Mouse (Mus musculus): ENCODE measurements around the gene Herpud1. TPM values are rescaled to one million over a fixed set of nuclear protein-coding genes. Genes with fewer than 3 reads are reported as not detected.
"Not testable (repeated sequence)": the region's sequence is repeated elsewhere in the genome, so short reads cannot be mapped to it uniquely, and the experiment has no call there.

Herpud1 gene
- total RNA-seq, 2 experiments from 2014 or later, result 68.3 to 78.2 TPM

DNA sequence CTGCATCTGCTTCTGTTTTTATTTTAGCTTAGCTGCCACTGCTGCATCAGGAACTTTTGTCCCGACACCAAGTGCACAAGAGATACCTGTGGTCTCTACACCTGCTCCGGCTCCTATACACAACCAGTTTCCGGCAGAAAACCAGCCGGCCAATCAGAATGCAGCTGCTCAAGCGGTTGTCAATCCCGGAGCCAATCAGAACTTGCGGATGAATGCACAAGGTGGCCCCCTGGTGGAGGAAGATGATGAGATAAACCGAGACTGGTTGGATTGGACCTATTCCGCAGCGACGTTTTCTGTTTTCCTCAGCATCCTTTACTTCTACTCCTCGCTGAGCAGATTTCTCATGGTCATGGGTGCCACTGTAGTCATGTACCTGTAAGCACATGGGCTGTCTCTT lies 5.9 kb downstream of the Herpud1 start:
- H3K27ac ChIP-seq, result no peak overlapping the region
- peak; percentile 32 to 36 for DNase-seq (ENCODE audit: extremely low spot score in 1 of 2, low spot score in 2 of 2)
- intact Hi-C loops (cut with DNase I), result no loop called here
- peak; percentile 48 for TF ChIP-seq CTCF (IDR thresholded peaks at IDR 0.05)
- H3K4me3 ChIP-seq, result no peak overlapping the region

DNA sequence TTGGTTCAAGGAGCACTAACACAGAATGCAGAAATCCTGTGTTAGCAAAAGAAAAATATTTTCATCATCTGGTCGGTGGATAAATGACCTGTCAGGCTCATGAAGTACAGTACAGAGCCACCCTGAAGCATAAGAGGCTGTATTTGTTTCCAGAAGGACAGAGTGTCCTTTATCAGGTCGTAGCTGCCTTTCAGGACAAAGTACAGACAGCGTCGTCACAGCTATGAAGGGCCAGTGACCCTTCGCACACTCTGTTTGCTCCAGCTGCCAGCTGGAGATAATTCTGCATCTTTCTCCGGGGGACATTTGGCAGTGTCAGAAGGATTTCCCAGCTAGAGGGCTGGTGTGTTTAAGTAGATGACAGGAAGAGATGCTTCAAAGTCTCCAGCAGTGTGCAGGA lies 6.4 kb downstream of the Herpud1 start:
- no peak overlapping the region for H3K4me3 ChIP-seq
- intact Hi-C loops (cut with DNase I), result no loop called here

GRCm38 (mm10) chr8:94395851-94396540 lies 9.8 kb downstream of the Herpud1 start:
- TF ChIP-seq CTCF (IDR thresholded peaks at IDR 0.05), result no peak
- H3K4me3 ChIP-seq, result no peak overlapping the region
- intact Hi-C loops (cut with DNase I), result loop anchor here (2.0 kb wide), 2 partner anchors 53 to 61 kb away; no protein-coding TSS in a partner anchor
- no peak for DNase-seq (ENCODE audit: extremely low spot score in 1 of 2, low spot score in 2 of 2)
- no peak overlapping the region for H3K27ac ChIP-seq

More for the DNA sequence above, 6.4 kb downstream of the Herpud1 start:
- TF ChIP-seq CTCF (IDR thresholded peaks at IDR 0.05), result no peak
- DNase-seq (ENCODE audit: extremely low spot score in 1 of 2, low spot score in 2 of 2), result no peak
- no peak overlapping the region for H3K27ac ChIP-seq

GRCm38 (mm10) chr8:94396964-94397657 lies 10.9 kb downstream of the Herpud1 start:
- peak; percentile 66 for TF ChIP-seq CTCF (IDR thresholded peaks at IDR 0.05)
- Histone ChIP-seq H3K4me3 (no peak overlapping the region), H3K27ac (no peak overlapping the region)
- intact Hi-C loops (cut with DNase I), result loop anchor here (2.0 kb wide), 2 partner anchors 54 to 62 kb away; no protein-coding TSS in a partner anchor
- peak in 1 of 2 experiments; percentile 48 for DNase-seq (ENCODE audit: extremely low spot score in 1 of 2, low spot score in 2 of 2)

DNA sequence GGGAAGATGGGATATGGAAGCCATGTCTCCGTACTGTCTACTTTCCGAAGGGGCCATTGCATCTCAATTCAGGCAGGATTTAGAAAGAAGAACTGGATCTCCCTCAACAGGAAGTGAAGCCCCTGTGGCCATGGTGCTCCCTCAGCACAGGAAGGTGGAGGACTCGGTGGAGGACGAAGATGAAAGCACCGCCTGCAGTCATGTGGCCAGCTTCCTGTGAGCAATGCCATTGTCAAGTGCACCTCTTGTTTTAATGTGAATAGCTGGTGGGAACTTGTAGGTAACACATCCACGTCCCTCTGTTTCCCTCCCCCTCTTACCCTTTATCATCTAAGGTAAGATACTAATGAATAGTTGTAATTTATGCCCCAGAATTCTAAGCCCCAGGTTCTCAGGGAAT lies 12.3 kb downstream of the Herpud1 start:
- Histone ChIP-seq H3K27ac (no peak overlapping the region), H3K4me3 (no peak overlapping the region)
- intact Hi-C loops (cut with DNase I), result no loop called here
- no peak for TF ChIP-seq CTCF (IDR thresholded peaks at IDR 0.05)
- no peak for DNase-seq (ENCODE audit: extremely low spot score in 1 of 2, low spot score in 2 of 2)

GRCm38 (mm10) chr8:94399361-94399953 lies 13.2 kb downstream of the Herpud1 start:
- intact Hi-C loops (cut with DNase I), result no loop called here
- Histone ChIP-seq H3K4me3 (no peak overlapping the region), H3K27ac (no peak overlapping the region)
- TF ChIP-seq CTCF (IDR thresholded peaks at IDR 0.05), result no peak
- no peak for DNase-seq (ENCODE audit: extremely low spot score in 1 of 2, low spot score in 2 of 2)

- H3K4me3 ChIP-seq; intact Hi-C loops (cut with DNase I); H3K27ac ChIP-seq; DNase-seq (ENCODE audit: extremely low spot score in 1 of 2, low spot score in 2 of 2): not testable (repeated sequence)
Observed at GRCm38 (mm10) chr8:94399957-94400356, 13.7 kb downstream of the Herpud1 start.

DNA sequence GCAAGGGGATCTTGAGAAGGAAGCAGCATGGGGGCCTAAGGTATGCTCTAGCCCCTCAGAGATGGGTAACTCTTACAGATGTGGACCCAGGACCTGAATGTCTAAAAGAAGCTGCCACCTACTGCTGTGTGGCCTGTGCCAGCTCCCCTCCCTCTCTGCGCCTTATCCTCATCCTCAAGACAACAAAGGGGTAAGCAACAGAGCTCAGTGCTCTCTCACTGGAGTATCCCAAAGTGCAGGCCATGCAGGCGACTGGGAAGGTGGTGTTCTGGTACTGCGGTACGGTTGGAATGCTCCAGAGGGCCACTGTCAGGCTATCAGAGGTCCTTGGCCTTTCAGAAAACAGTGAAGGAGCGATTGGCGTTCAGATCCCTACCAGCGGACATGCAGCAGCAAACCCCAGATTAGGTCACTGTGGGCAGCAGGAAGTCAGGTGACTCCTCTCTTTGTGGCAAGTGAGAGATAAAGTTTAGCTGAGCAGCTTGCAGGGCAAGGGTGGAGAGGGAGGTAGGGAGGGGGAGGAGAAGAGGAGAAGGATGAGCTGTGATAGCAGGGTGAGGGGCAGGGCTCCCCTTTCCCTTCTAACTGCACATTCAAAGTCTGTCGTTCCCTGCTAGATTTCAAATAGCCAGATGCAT lies 22.3 kb downstream of the Herpud1 start:
- Histone ChIP-seq H3K27ac (no peak overlapping the region), H3K4me3 (no peak overlapping the region)
- no peak for TF ChIP-seq CTCF (IDR thresholded peaks at IDR 0.05)
- intact Hi-C loops (cut with DNase I), result no loop called here
- DNase-seq (ENCODE audit: extremely low spot score in 1 of 2, low spot score in 2 of 2), result no peak

GRCm38 (mm10) chr8:94409523-94409922 lies 23.3 kb downstream of the Herpud1 start:
- no peak for TF ChIP-seq CTCF (IDR thresholded peaks at IDR 0.05)
- intact Hi-C loops (cut with DNase I), result no loop called here
- DNase-seq (ENCODE audit: extremely low spot score in 1 of 2, low spot score in 2 of 2), result no peak
- no peak overlapping the region for H3K4me3 ChIP-seq
- no peak overlapping the region for H3K27ac ChIP-seq

GRCm38 (mm10) chr8:94412518-94412917 lies 26.3 kb downstream of the Herpud1 start:
- no peak for TF ChIP-seq CTCF (IDR thresholded peaks at IDR 0.05)
- intact Hi-C loops (cut with DNase I), result no loop called here
- no peak for DNase-seq (ENCODE audit: extremely low spot score in 1 of 2, low spot score in 2 of 2)
- no peak overlapping the region for H3K27ac ChIP-seq
- H3K4me3 ChIP-seq, result no peak overlapping the region

DNA sequence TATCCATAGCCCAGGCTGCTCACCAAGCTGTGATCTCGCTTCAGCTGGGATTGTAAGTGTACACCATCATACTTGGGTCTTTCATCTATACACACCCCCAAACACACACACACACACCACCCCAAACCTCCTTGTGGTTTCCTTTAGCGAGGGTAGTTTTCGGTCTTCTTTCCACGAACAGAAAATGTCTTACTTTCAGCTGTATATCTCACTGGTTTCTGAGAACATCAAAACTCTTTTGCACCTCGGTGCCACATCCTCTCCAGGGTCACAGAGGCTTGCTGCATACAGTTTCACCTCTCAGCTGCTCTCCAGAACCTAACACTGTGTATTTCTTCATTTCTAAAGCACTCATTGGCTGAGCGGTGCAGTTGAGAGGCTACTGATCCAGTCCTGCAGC lies 27.3 kb downstream of the Herpud1 start:
- no peak for DNase-seq (ENCODE audit: extremely low spot score in 1 of 2, low spot score in 2 of 2)
- intact Hi-C loops (cut with DNase I), result no loop called here
- Histone ChIP-seq H3K4me3 (no peak overlapping the region), H3K27ac (no peak overlapping the region)
- no peak for TF ChIP-seq CTCF (IDR thresholded peaks at IDR 0.05)

GRCm38 (mm10) chr8:94415218-94415617 lies 29.0 kb downstream of the Herpud1 start:
- TF ChIP-seq CTCF (IDR thresholded peaks at IDR 0.05), result no peak
- no peak for DNase-seq (ENCODE audit: extremely low spot score in 1 of 2, low spot score in 2 of 2)
- intact Hi-C loops (cut with DNase I), result no loop called here
- H3K4me3 ChIP-seq, result no peak overlapping the region
- no peak overlapping the region for H3K27ac ChIP-seq

Data from left cerebral cortex, adult 2 months (tissue).